Mouse (Mus musculus) kidney, postnatal 0 days (tissue): ENCODE measurements around the gene Smndc1. TPM values are rescaled to one million over a fixed set of nuclear protein-coding genes. Genes with fewer than 3 reads are reported as not detected.
A peak's percentile ranks its signal among the peaks of the same experiment; 100 is the strongest.

Experiments used
- ATAC-seq: fragments of 200-750 bp; cut with Nextera tagmentation; replicated peaks from 2 replicates; pipeline ENCODE4 v1.8.0; 2017; ENCODE audit warnings: low read depth, moderate number of reproducible peaks, moderate TSS enrichment, moderate library complexity; ENCODE audit not compliant: low FRiP score
- DNase-seq: peaks from one replicate; pipeline ENCODE4 v3.0.0-alpha.2; 2016; ENCODE audit warnings: low spot score
- H3K27ac ChIP-seq: fragments of 300-500 bp; sonication (generic); 2 replicates; pipeline ENCODE4 v1.5.1; 2014; ENCODE audit warnings: mild to moderate bottlenecking
- H3K27me3 ChIP-seq: fragments of 300-500 bp; sonication (generic); 2 replicates; pipeline ENCODE4 v1.6.1; 2014; ENCODE audit warnings: low read length, mixed read lengths; ENCODE audit not compliant: insufficient read depth
- H3K36me3 ChIP-seq: fragments of 300-500 bp; sonication (generic); 2 replicates; pipeline ENCODE4 v1.6.1; 2014; ENCODE audit warnings: low read length, mixed read lengths; ENCODE audit not compliant: insufficient read depth
- H3K4me1 ChIP-seq: fragments of 300-500 bp; sonication (generic); replicated peaks from 2 replicates; pipeline ENCODE4 v1.6.1; 2014; ENCODE audit warnings: antibody characterized with exemption, low read length, mixed read lengths; ENCODE audit not compliant: insufficient read depth
- H3K4me2 ChIP-seq: fragments of 300-500 bp; sonication (generic); 2 replicates; pipeline ENCODE4 v1.6.1; 2014; ENCODE audit warnings: mild to moderate bottlenecking, low read length, moderate library complexity, mixed read lengths
- H3K4me3 ChIP-seq: fragments of 300-500 bp; sonication (generic); replicated peaks from 2 replicates; pipeline ENCODE4 v1.5.1; 2014; ENCODE audit warnings: low read depth, low read length
- H3K9ac ChIP-seq: fragments of 300-500 bp; sonication (generic); 2 replicates; pipeline ENCODE4 v1.6.1; 2014; ENCODE audit warnings: low read depth, low read length
- H3K9me3 ChIP-seq: fragments of 300-500 bp; sonication (generic); replicated peaks from 2 replicates; pipeline ENCODE4 v1.6.1; 2016; ENCODE audit warnings: low read length, inconsistent platforms, mixed read lengths
- CTCF ChIP-seq: IDR thresholded peaks from 2 replicates; pipeline ENCODE4 v1.5.1; 2016; ENCODE audit warnings: antibody characterized with exemption, low read depth, mild to moderate bottlenecking, moderate library complexity
- WGBS: fragments of 180-500 bp; shearing (Covaris S2); extraction: QIAGEN DNeasy Blood & Tissue Kit; methylation state at CpG from one replicate; pipeline ENCODE4 v1.1.7; 2014; 5-methylcytosine and 5-hydroxymethylcytosine counted together
- polyA plus RNA-seq: library from polyadenylated mRNA; unstranded; fragments of >200 nt; fragmentation: Nextera tagmentation; extraction: Ambion mirVana; gene quantifications from 2 replicates; pipeline ENCODE4 v1.2.1, GENCODE M21; 2015

Gene Smndc1
- polyA plus RNA-seq, 1 experiment from 2014 or later = 47.2 TPM

DNA sequence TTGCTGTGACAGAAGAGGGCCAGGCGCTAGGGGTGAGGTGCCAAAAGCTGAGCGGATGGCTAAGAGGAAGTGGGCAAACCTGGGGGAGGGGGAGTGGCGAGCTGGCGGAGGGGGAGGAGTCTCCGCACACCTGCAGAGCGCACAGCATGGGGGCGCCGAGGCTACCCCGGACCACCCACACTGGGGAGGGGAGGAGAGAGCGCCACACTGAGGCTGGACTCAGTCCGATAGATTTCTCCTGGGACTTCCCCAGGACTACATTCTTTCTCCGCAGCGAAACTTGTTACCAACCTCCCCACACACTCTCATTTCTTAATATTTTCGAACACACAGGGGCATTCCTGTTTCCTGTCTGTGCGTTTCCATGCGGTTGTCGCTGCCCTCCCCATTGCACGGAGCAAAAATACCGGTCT is 33.0 kb upstream of the Smndc1 start:
- Histone ChIP-seq H3K4me1 (peaks cover 20% of the 10 kb centered on the region; the same call in 1 of the 2 replicates), H3K4me2 (no peak overlapping the region), H3K4me3 (no peak overlapping the region), H3K9me3 (no peaks in the 10 kb centered on the region), H3K27me3 (no peaks in the 10 kb centered on the region), H3K9ac (no peak overlapping the region), H3K27ac (no peak overlapping the region), H3K36me3 (no peaks in the 10 kb centered on the region)
- no peak for TF ChIP-seq CTCF
- ATAC-seq (no peak), DNase-seq (no peak)
- WGBS = 24% methylated on average over 19 of the region's 19 CpGs

DNA sequence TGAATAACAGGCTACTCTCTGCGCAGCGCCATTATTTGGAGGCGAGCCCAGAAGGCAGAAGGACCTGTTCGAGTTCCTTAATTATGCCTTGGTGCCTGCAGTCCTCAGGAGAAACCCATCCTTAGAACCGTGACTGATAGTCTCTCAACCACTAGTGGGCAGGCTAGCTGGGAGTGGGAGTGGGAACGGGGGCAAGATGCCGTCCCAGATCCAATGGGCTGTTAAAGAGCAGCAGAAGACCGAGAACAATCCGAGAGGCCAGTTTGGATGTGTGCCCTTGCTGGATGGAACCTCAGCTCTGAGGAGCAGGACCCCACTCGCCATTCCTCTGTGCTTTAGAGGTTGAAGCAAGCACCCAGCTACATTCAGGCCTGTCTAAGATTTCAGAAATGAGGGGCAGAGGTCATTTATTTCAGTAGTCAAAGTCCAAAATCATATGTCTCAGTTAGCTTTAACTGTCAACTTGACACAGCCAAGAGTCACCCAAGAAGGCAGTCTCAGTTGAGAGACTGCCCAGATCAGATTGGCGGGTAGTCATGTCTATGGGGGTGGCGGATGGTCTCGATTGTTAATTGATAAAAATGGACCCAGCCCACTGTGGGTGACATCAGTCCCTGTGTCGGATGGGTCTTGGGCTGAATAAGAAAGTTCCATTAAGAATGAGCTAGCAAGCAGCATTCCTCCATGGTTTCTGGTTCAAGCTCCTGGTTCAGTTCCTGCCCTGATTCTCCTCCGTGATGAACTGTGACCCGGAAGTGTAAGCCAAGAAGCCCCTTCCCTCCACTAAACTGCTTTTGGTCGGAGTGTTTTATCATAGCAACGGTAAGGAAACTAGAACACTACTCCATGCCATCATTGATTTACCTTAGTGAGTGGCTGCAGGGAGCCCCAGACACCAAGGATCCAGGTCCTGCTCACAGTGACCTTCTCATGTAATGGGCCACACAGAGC is 32.3 kb upstream of the Smndc1 start:
- no peak overlapping the region for H3K9ac ChIP-seq
- ATAC-seq (no peak), DNase-seq (no peak)
- no peaks in the 10 kb centered on the region for H3K36me3 ChIP-seq
- no peak overlapping the region for H3K4me2 ChIP-seq
- no peak overlapping the region for H3K4me3 ChIP-seq
- no peaks in the 10 kb centered on the region for H3K27me3 ChIP-seq
- TF ChIP-seq CTCF = peak; percentile 52; the same call in 1 of the 2 replicates
- peaks cover 20% of the 10 kb centered on the region; the same call in 1 of the 2 replicates for H3K4me1 ChIP-seq
- WGBS = 65% methylated on average over 18 of the region's 18 CpGs
- H3K9me3 ChIP-seq = no peaks in the 10 kb centered on the region
- peak overlapping the region; percentile 13; the same call in 1 of the 2 replicates for H3K27ac ChIP-seq

DNA sequence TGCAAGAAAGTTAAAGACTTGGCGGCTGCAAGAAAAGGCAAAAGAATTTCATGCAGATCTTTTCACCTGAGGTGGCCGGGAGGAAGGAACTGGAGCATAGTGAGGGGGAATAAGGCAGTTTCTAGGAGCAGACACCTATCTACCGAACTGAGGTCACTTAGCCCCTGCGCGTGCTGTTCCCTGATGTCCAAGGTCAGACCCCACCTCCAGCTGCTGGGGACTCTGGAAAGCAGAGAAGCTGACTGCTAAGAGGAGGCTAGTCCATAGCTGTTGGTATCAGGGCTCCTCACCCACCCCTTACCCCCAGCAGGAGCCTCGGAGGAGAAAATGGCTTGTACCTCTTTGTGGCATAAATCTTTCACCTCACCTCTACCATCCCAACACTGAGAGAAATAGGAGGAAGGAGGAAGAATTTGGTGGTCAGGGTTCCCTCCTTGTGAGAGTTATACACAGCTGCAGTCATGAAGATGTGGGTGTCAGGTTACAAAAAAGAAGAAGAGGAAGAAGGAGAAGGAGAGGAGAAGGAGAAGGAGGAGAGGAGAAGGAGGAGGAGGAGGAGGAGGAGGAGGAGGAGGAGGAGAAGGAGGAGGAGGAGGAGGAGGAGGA is 31.3 kb upstream of the Smndc1 start:
- H3K36me3 ChIP-seq = no peaks in the 10 kb centered on the region
- H3K9ac ChIP-seq = no peak overlapping the region; the same call in 1 of the 2 replicates
- H3K9me3 ChIP-seq = no peaks in the 10 kb centered on the region
- TF ChIP-seq CTCF = no peak
- DNase-seq (no peak), ATAC-seq (no peak)
- H3K4me3 ChIP-seq = peak overlapping the region; percentile 28
- H3K27ac ChIP-seq = peak overlapping the region; percentile 70
- WGBS = 2% methylated on average over 6 of the region's 6 CpGs
- no peaks in the 10 kb centered on the region for H3K27me3 ChIP-seq
- peaks cover 16% of the 10 kb centered on the region; the same call in 1 of the 2 replicates for H3K4me1 ChIP-seq
- peak overlapping the region; percentile 67 for H3K4me2 ChIP-seq

DNA sequence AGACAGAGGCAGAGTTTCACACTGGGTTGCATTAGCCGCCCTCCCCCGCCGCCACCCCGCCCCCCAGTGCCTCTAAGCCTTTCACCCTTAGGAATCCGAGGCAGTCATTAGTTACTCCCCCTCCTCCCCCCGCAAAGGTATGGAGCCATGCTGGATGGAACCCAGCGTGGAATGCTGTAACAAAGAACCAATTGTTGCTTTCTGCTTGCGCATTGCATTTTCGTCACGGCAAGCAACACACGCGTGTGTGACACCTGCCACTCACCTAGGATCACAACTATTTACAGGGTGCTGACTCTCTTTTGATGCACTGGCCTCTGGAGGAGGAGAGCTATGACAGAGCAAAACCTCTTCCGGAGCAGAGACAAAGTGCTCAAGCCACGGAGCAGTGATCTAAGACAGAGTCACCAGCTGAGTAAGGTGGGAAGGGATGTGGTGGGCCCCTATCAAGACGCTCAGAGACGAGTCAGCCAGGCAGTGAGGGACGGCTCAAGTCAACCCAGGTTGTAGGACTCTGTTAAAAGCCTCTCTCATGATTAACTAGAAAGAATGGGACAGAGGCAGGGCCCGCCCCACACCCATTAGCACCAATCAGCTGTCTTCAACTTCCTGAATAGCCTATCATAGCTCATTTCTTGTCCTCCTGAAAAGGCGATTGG is 30.7 kb upstream of the Smndc1 start:
- peaks cover 16% of the 10 kb centered on the region; the same call in 1 of the 2 replicates for H3K4me1 ChIP-seq
- no peaks in the 10 kb centered on the region for H3K27me3 ChIP-seq
- TF ChIP-seq CTCF = no peak
- no peaks in the 10 kb centered on the region for H3K36me3 ChIP-seq
- DNase-seq (peak; percentile 97), ATAC-seq (peak; percentile 94)
- peak overlapping the region; percentile 67 for H3K4me2 ChIP-seq
- peak overlapping the region; percentile 28 for H3K4me3 ChIP-seq
- H3K9me3 ChIP-seq = no peaks in the 10 kb centered on the region
- WGBS = 2% methylated on average over 19 of the region's 19 CpGs
- H3K27ac ChIP-seq = peak overlapping the region; percentile 87
- H3K9ac ChIP-seq = peak overlapping the region; percentile 44

DNA sequence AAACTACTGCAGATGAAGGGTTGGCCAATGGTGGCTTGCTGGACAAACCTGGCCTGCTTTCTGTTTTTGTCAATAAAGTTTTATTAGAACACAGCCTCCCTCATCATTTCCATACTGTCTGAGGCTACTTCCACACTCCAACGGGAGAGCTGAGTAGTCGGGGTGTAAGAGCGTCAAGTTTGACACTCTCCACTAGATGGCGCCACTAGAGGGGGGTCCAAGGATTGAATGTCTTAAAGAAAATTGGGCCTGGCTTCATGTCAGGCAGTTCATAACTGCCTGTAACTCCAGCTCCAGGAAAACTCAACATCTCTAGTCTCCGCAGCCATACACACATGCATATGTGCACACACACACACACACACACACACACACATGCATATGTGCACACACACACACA is 29.5 kb upstream of the Smndc1 start:
- H3K4me2 ChIP-seq = no peak overlapping the region
- peak; percentile 75 for TF ChIP-seq CTCF
- H3K4me3 ChIP-seq = no peak overlapping the region
- H3K27me3 ChIP-seq = no peaks in the 10 kb centered on the region
- H3K36me3 ChIP-seq = no peaks in the 10 kb centered on the region
- H3K4me1 ChIP-seq = peaks cover 14% of the 10 kb centered on the region; the same call in 1 of the 2 replicates
- no peak overlapping the region for H3K27ac ChIP-seq
- ATAC-seq (no peak), DNase-seq (peak; percentile 88)
- no peak overlapping the region for H3K9ac ChIP-seq
- no peaks in the 10 kb centered on the region for H3K9me3 ChIP-seq
- 54% methylated on average over 5 of the region's 5 CpGs for WGBS

DNA sequence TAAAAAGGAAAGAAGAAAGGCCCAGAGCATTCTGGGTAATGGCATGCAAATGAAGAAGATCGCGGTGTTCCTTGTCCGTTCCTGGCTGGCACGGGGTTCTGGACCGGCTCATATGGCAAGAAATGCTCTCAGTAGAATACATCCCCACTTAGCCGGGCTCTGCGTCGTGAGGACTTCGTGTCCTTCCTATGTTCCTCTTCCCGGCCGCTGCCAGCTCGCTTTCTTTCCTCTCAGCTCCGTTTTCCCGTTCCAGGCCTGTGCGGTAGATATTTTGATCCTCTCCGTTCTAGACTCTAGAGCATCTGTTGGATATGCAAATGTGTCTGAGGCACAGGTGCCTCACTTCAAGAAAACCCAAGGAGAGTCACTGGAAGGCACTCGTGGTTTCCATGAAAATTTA is 24.8 kb upstream of the Smndc1 start:
- Histone ChIP-seq H3K27ac (no peak overlapping the region), H3K4me2 (no peak overlapping the region), H3K9ac (no peak overlapping the region), H3K9me3 (no peaks in the 10 kb centered on the region), H3K36me3 (no peaks in the 10 kb centered on the region), H3K27me3 (no peaks in the 10 kb centered on the region), H3K4me1 (peaks cover 16% of the 10 kb centered on the region), H3K4me3 (no peak overlapping the region)
- TF ChIP-seq CTCF = no peak
- no peak for ATAC-seq
- DNase-seq = no peak
- WGBS = 89% methylated on average over 17 of the region's 17 CpGs
